Mouse (Mus musculus): ENCODE results near the gene Ccdc33. TPM values are rescaled to one million over a fixed set of nuclear protein-coding genes. Genes with fewer than 3 reads are reported as not detected.

The Ccdc33 gene
- polyA plus RNA-seq, 1 experiment from 2014 or later: 1.1 TPM

GRCm38 (mm10) chr9:58035951-58036698 lies 82.5 kb downstream of the Ccdc33 start:
- no peak overlapping the region for H3K27ac ChIP-seq (ENCODE audit: low read depth, low read length)
- H3K4me2 ChIP-seq (ENCODE audit: low read depth, low read length, severe bottlenecking): no peak overlapping the region
- 0 out of 2 replicates have a peak, but pooled peaks cover 3% of the 10 kb centered on the region for H3K27me3 ChIP-seq (ENCODE audit: control insufficient read depth, insufficient read depth, low read length)
- ATAC-seq (replicated peaks; ENCODE audit: low FRiP score) (no peak), DNase-seq (ENCODE audit: low spot score) (no peak)
- WGBS: 74% methylated on average over 7 of the region's 7 CpGs
- H3K4me3 ChIP-seq (ENCODE audit: low read depth, low read length): no peak overlapping the region
- no peaks in the 10 kb centered on the region for H3K9me3 ChIP-seq (ENCODE audit: control insufficient read depth, low read length)
- no peaks in the 10 kb centered on the region for H3K36me3 ChIP-seq (ENCODE audit: control insufficient read depth, insufficient read depth, low read length)
- no peak overlapping the region for H3K9ac ChIP-seq (ENCODE audit: low read length)
- peaks cover 16% of the 10 kb centered on the region for H3K4me1 ChIP-seq (replicated peaks; ENCODE audit: control insufficient read depth, insufficient read depth, low read length)

- Histone ChIP-seq H3K9ac (ENCODE audit: low read length) (no peak overlapping the region), H3K4me3 (ENCODE audit: low read depth, low read length) (no peak overlapping the region), H3K36me3 (ENCODE audit: control insufficient read depth, insufficient read depth, low read length) (no peaks in the 10 kb centered on the region), H3K9me3 (ENCODE audit: control insufficient read depth, low read length) (no peaks in the 10 kb centered on the region), H3K27ac (ENCODE audit: low read depth, low read length) (no peak overlapping the region), H3K4me2 (ENCODE audit: low read depth, low read length, severe bottlenecking) (no peak overlapping the region), H3K4me1 (replicated peaks; ENCODE audit: control insufficient read depth, insufficient read depth, low read length) (peaks cover 10% of the 10 kb centered on the region), H3K27me3 (ENCODE audit: control insufficient read depth, insufficient read depth, low read length) (0 out of 2 replicates have a peak, but pooled peaks cover 3% of the 10 kb centered on the region)
- DNase-seq (ENCODE audit: low spot score) (no peak), ATAC-seq (replicated peaks; ENCODE audit: low FRiP score) (no peak)
- 81% methylated on average over 2 of the region's 2 CpGs for WGBS
Measured at GRCm38 (mm10) chr9:58035519-58035918, 83.1 kb downstream of the Ccdc33 start.

- no peak for DNase-seq (ENCODE audit: low spot score)
- 79% methylated on average over 5 of the region's 5 CpGs for WGBS
Measured at GRCm38 (mm10) chr9:58031895-58032294, 86.7 kb downstream of the Ccdc33 start.

GRCm38 (mm10) chr9:58029635-58030034 lies 89.0 kb downstream of the Ccdc33 start:
- H3K27me3 ChIP-seq (ENCODE audit: control insufficient read depth, insufficient read depth, low read length): no peaks in the 10 kb centered on the region
- H3K4me3 ChIP-seq (ENCODE audit: low read depth, low read length): no peak overlapping the region
- H3K36me3 ChIP-seq (ENCODE audit: control insufficient read depth, insufficient read depth, low read length): no peaks in the 10 kb centered on the region
- DNase-seq (ENCODE audit: low spot score) (no peak), ATAC-seq (replicated peaks; ENCODE audit: low FRiP score) (no peak)
- no peak overlapping the region for H3K9ac ChIP-seq (ENCODE audit: low read length)
- H3K4me2 ChIP-seq (ENCODE audit: low read depth, low read length, severe bottlenecking): no peak overlapping the region
- no peaks in the 10 kb centered on the region for H3K9me3 ChIP-seq (ENCODE audit: control insufficient read depth, low read length)
- no peaks in the 10 kb centered on the region for H3K4me1 ChIP-seq (replicated peaks; ENCODE audit: control insufficient read depth, insufficient read depth, low read length)
- WGBS: 89% methylated on average over 6 of the region's 6 CpGs
- H3K27ac ChIP-seq (ENCODE audit: low read depth, low read length): no peak overlapping the region

More at GRCm38 (mm10) chr9:58031895-58032294, 86.7 kb downstream of the Ccdc33 start:
- H3K27ac ChIP-seq (ENCODE audit: low read depth, low read length): no peak overlapping the region
- no peak overlapping the region for H3K4me3 ChIP-seq (ENCODE audit: low read depth, low read length)
- no peaks in the 10 kb centered on the region for H3K9me3 ChIP-seq (ENCODE audit: control insufficient read depth, low read length)
- H3K4me1 ChIP-seq (replicated peaks; ENCODE audit: control insufficient read depth, insufficient read depth, low read length): no peaks in the 10 kb centered on the region
- ATAC-seq (replicated peaks; ENCODE audit: low FRiP score): no peak
- H3K27me3 ChIP-seq (ENCODE audit: control insufficient read depth, insufficient read depth, low read length): no peaks in the 10 kb centered on the region
- no peak overlapping the region for H3K4me2 ChIP-seq (ENCODE audit: low read depth, low read length, severe bottlenecking)
- no peak overlapping the region for H3K9ac ChIP-seq (ENCODE audit: low read length)
- H3K36me3 ChIP-seq (ENCODE audit: control insufficient read depth, insufficient read depth, low read length): no peaks in the 10 kb centered on the region

GRCm38 (mm10) chr9:58028841-58029240 lies 89.8 kb downstream of the Ccdc33 start:
- Histone ChIP-seq H3K9me3 (ENCODE audit: control insufficient read depth, low read length) (no peaks in the 10 kb centered on the region), H3K27me3 (ENCODE audit: control insufficient read depth, insufficient read depth, low read length) (no peaks in the 10 kb centered on the region), H3K4me3 (ENCODE audit: low read depth, low read length) (no peak overlapping the region), H3K4me1 (replicated peaks; ENCODE audit: control insufficient read depth, insufficient read depth, low read length) (no peaks in the 10 kb centered on the region), H3K9ac (ENCODE audit: low read length) (no peak overlapping the region), H3K4me2 (ENCODE audit: low read depth, low read length, severe bottlenecking) (no peak overlapping the region), H3K36me3 (ENCODE audit: control insufficient read depth, insufficient read depth, low read length) (no peaks in the 10 kb centered on the region), H3K27ac (ENCODE audit: low read depth, low read length) (no peak overlapping the region)
- DNase-seq (ENCODE audit: low spot score) (no peak), ATAC-seq (replicated peaks; ENCODE audit: low FRiP score) (no peak)
- 79% methylated on average over 5 of the region's 5 CpGs for WGBS

GRCm38 (mm10) chr9:58027426-58028180 lies 91.0 kb downstream of the Ccdc33 start:
- Histone ChIP-seq H3K9me3 (ENCODE audit: control insufficient read depth, low read length) (no peaks in the 10 kb centered on the region), H3K9ac (ENCODE audit: low read length) (no peak overlapping the region), H3K4me1 (replicated peaks; ENCODE audit: control insufficient read depth, insufficient read depth, low read length) (no peaks in the 10 kb centered on the region), H3K27ac (ENCODE audit: low read depth, low read length) (no peak overlapping the region), H3K4me2 (ENCODE audit: low read depth, low read length, severe bottlenecking) (no peak overlapping the region), H3K4me3 (ENCODE audit: low read depth, low read length) (no peak overlapping the region), H3K27me3 (ENCODE audit: control insufficient read depth, insufficient read depth, low read length) (no peaks in the 10 kb centered on the region), H3K36me3 (ENCODE audit: control insufficient read depth, insufficient read depth, low read length) (no peaks in the 10 kb centered on the region)
- ATAC-seq (replicated peaks; ENCODE audit: low FRiP score) (no peak), DNase-seq (ENCODE audit: low spot score) (no peak)
- 52% methylated on average over 2 of the region's 2 CpGs for WGBS

GRCm38 (mm10) chr9:58025995-58026394 lies 92.6 kb downstream of the Ccdc33 start:
- DNase-seq (ENCODE audit: low spot score) (no peak), ATAC-seq (replicated peaks; ENCODE audit: low FRiP score) (no peak)
- Histone ChIP-seq H3K9ac (ENCODE audit: low read length) (no peak overlapping the region), H3K4me3 (ENCODE audit: low read depth, low read length) (no peak overlapping the region), H3K4me2 (ENCODE audit: low read depth, low read length, severe bottlenecking) (no peak overlapping the region), H3K9me3 (ENCODE audit: control insufficient read depth, low read length) (no peaks in the 10 kb centered on the region), H3K4me1 (replicated peaks; ENCODE audit: control insufficient read depth, insufficient read depth, low read length) (no peaks in the 10 kb centered on the region), H3K27ac (ENCODE audit: low read depth, low read length) (no peak overlapping the region), H3K27me3 (ENCODE audit: control insufficient read depth, insufficient read depth, low read length) (no peaks in the 10 kb centered on the region), H3K36me3 (ENCODE audit: control insufficient read depth, insufficient read depth, low read length) (no peaks in the 10 kb centered on the region)
- 93% methylated on average over 9 of the region's 9 CpGs for WGBS

GRCm38 (mm10) chr9:58018385-58018784 lies 100.2 kb downstream of the Ccdc33 start:
- H3K9me3 ChIP-seq (ENCODE audit: control insufficient read depth, low read length): no peaks in the 10 kb centered on the region
- H3K27ac ChIP-seq (ENCODE audit: low read depth, low read length): no peak overlapping the region
- no peaks in the 10 kb centered on the region for H3K36me3 ChIP-seq (ENCODE audit: control insufficient read depth, insufficient read depth, low read length)
- DNase-seq (ENCODE audit: low spot score) (no peak), ATAC-seq (replicated peaks; ENCODE audit: low FRiP score) (no peak)
- no peak overlapping the region for H3K4me2 ChIP-seq (ENCODE audit: low read depth, low read length, severe bottlenecking)
- no peak overlapping the region for H3K4me3 ChIP-seq (ENCODE audit: low read depth, low read length)
- H3K27me3 ChIP-seq (ENCODE audit: control insufficient read depth, insufficient read depth, low read length): no peaks in the 10 kb centered on the region
- WGBS: 86% methylated on average over 5 of the region's 5 CpGs
- no peaks in the 10 kb centered on the region for H3K4me1 ChIP-seq (replicated peaks; ENCODE audit: control insufficient read depth, insufficient read depth, low read length)
- H3K9ac ChIP-seq (ENCODE audit: low read length): no peak overlapping the region

Data from forebrain, embryonic 11.5 days (tissue).